Mouse (Mus musculus): ENCODE results near the gene Slc24a3.

DNA sequence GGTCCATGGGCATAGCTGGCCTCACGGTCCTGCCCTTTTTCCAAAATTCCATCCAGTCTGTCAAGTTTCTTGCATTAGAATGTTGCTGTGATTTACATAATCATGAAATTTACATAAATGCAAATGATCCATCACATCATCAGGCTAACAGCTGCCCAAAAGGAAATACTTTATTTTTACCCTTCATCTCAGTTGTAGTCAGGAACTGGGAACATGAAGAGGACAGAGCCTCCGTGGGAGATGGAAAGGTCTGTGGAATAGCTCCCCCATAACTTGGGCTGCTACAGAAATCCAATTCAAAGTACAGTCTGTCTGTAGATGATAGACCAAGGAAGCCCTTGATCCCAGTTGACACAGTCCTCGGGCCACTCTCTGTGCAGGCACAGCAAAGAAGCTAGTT is 417.9 kb downstream of the Slc24a3 start:
- TF ChIP-seq POLR2A (IDR thresholded peaks at IDR 0.05; ENCODE audit: extremely low read depth, insufficient read depth, low read length) (no peak), CTCF (IDR thresholded peaks at IDR 0.05; ENCODE audit: low read depth, low read length) (no peak)

All from liver, adult 2 months (tissue).